Mouse (Mus musculus) lung, postnatal 0 days (tissue): ENCODE data around the gene Evx2.

Experiments
- CTCF ChIP-seq: IDR thresholded peaks from 2 replicates; pipeline ENCODE4 v1.5.1; 2016; ENCODE audit warnings: antibody characterized with exemption, mild to moderate bottlenecking
- EP300 ChIP-seq: IDR thresholded peaks from 2 replicates; pipeline ENCODE4 v1.6.1; 2016; ENCODE audit warnings: antibody characterized with exemption, mild to moderate bottlenecking, control low read depth

GRCm38 (mm10) chr2:74667191-74667841, 8.0 kb upstream of the Evx2 start:
- TF ChIP-seq EP300 (no peak), CTCF (no peak)
